Mouse (Mus musculus) hindbrain, postnatal 0 days (tissue): ENCODE measurements around the gene Npl. TPM values are rescaled to one million over a fixed set of nuclear protein-coding genes. Genes with fewer than 3 reads are reported as not detected.

Experiments used
- ATAC-seq: fragments of 200-750 bp; cut with Nextera tagmentation; 2 replicates; pipeline ENCODE4 v1.8.0; 2017; ENCODE audit warnings: mild to moderate bottlenecking, moderate TSS enrichment, moderate library complexity
- DNase-seq: peaks from one replicate; pipeline ENCODE4 v3.0.0-alpha.2; 2015; ENCODE audit warnings: low spot score
- H3K27ac ChIP-seq: fragments of 300-500 bp; sonication (generic); 2 replicates; pipeline ENCODE4 v1.5.1; 2014; ENCODE audit warnings: mild to moderate bottlenecking
- H3K27me3 ChIP-seq: fragments of 300-500 bp; sonication (generic); 2 replicates; pipeline ENCODE4 v1.6.1; 2014; ENCODE audit warnings: low read length, mixed read lengths; ENCODE audit not compliant: insufficient read depth
- H3K36me3 ChIP-seq: fragments of 300-500 bp; sonication (generic); 2 replicates; pipeline ENCODE4 v1.6.1; 2014; ENCODE audit warnings: low read length, mixed read lengths; ENCODE audit not compliant: insufficient read depth
- H3K4me1 ChIP-seq: fragments of 300-500 bp; sonication (generic); 2 replicates; pipeline ENCODE4 v1.6.1; 2014; ENCODE audit warnings: antibody characterized with exemption, low read length, mixed read lengths; ENCODE audit not compliant: insufficient read depth
- H3K4me2 ChIP-seq: fragments of 300-500 bp; sonication (generic); 2 replicates; pipeline ENCODE4 v1.6.1; 2014; ENCODE audit warnings: low read depth, mild to moderate bottlenecking, low read length, moderate library complexity, mixed read lengths
- H3K4me3 ChIP-seq: fragments of 300-500 bp; sonication (generic); 2 replicates; pipeline ENCODE4 v1.5.1; 2014; ENCODE audit warnings: low read length
- H3K9ac ChIP-seq: fragments of 300-500 bp; sonication (generic); replicated peaks from 2 replicates; pipeline ENCODE4 v1.6.1; 2014; ENCODE audit warnings: mild to moderate bottlenecking, low read length, moderate library complexity, mixed read lengths
- H3K9me3 ChIP-seq: fragments of 300-500 bp; sonication (generic); 2 replicates; pipeline ENCODE4 v1.6.1; 2016; ENCODE audit warnings: low read length, mixed read lengths
- CTCF ChIP-seq: IDR thresholded peaks from 2 replicates; pipeline ENCODE4 v1.5.1; 2016; ENCODE audit warnings: antibody characterized with exemption, control low read depth, low read depth
- WGBS: fragments of 180-500 bp; shearing (Covaris S2); extraction: QIAGEN DNeasy Blood & Tissue Kit; methylation state at CpG from one replicate; pipeline ENCODE4 v1.1.7; 2014; 5-methylcytosine and 5-hydroxymethylcytosine counted together
- polyA plus RNA-seq: library from polyadenylated mRNA; unstranded; fragments of >200 nt; fragmentation: Nextera tagmentation; extraction: Ambion mirVana; gene quantifications from 2 replicates; pipeline ENCODE4 v1.2.1, GENCODE M21; 2015
- total RNA-seq: library from RNA; depleted of rRNA; stranded (reverse); fragments of >200 nt; gene quantifications from 2 replicates; pipeline ENCODE4 v1.2.3, GENCODE M21; 2014

Npl gene
- total and polyA plus RNA-seq, 2 experiments from 2014 or later: 9.4 to 18.3 TPM

DNA sequence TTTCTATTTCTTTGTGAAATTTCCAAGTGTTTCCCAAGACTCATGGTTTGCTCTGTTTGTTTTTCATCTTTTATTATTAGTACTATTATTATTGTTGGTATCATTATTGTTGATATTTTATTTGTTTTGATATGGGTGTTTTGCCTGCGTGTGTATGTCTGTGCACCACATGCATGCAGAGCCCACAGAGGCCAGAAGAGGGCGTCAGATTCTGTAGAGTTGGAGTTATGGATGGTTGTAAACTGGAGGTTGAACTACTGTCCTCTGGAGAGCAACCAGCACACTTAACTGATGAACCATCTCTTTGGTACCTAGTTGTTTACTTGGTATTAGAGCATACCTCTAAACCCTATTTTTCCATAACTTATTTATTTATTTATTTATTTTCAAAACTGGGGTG is 13.8 kb upstream of the Npl start:
- Histone ChIP-seq H3K4me2 (no peak overlapping the region), H3K9me3 (no peaks in the 10 kb centered on the region), H3K36me3 (no peaks in the 10 kb centered on the region), H3K27ac (no peak overlapping the region), H3K4me1 (no peaks in the 10 kb centered on the region), H3K27me3 (no peaks in the 10 kb centered on the region), H3K4me3 (no peak overlapping the region), H3K9ac (no peak overlapping the region)
- no peak; the same call in 1 of the 2 replicates for TF ChIP-seq CTCF
- ATAC-seq (no peak), DNase-seq (no peak)
- 56% methylated on average over 2 of the region's 2 CpGs for WGBS

DNA sequence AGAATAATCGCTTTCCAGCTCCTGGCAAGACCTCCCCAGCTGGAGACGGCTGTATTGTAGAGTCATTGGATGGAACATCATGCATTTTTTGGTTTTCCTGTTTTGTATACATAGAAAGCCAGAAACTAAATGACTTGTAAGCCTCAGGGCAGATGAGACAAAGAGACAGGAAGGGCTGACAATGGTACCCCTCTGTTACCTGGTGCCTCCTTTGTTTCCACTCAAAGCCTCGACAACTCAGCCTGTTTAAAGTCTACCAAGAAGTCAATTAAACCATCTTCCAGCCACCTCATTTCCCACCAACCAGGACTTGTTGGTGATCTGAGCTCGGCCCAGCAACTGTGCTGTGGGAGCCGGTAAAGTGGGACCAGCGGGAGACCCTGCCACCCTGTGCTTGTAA is 11.0 kb upstream of the Npl start:
- TF ChIP-seq CTCF: no peak
- Histone ChIP-seq H3K4me2 (no peak overlapping the region), H3K4me1 (no peaks in the 10 kb centered on the region), H3K27ac (no peak overlapping the region), H3K36me3 (no peaks in the 10 kb centered on the region), H3K27me3 (no peaks in the 10 kb centered on the region), H3K9me3 (no peaks in the 10 kb centered on the region), H3K9ac (no peak overlapping the region), H3K4me3 (no peak overlapping the region)
- DNase-seq (no peak), ATAC-seq (no peak)
- WGBS: 45% methylated on average over 6 of the region's 6 CpGs

DNA sequence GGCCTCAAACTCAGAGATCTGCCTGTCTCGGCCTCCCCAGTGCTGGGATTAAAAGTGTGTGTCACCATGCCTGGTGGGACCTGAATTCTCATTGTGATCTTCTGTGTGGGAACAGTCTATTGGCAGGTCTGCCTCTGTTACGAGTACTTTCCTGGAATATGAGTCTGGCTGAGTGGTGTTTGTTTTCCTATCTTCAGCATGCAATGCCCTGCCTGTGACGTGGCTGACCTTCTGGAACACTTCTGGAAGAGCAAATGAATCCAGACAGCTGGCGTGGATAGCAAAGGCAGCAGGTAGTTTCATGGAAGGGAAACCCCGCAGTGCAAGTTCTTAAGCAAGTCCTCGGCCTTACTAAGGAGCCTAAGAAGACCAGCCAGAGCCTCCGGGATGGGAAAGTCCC is 9.9 kb upstream of the Npl start:
- DNase-seq (peak; percentile 22), ATAC-seq (no peak)
- no peaks in the 10 kb centered on the region for H3K4me1 ChIP-seq
- no peaks in the 10 kb centered on the region for H3K36me3 ChIP-seq
- no peak for TF ChIP-seq CTCF
- no peak overlapping the region for H3K4me3 ChIP-seq
- no peaks in the 10 kb centered on the region for H3K9me3 ChIP-seq
- H3K27me3 ChIP-seq: no peaks in the 10 kb centered on the region
- no peak overlapping the region for H3K4me2 ChIP-seq
- H3K9ac ChIP-seq: no peak overlapping the region
- H3K27ac ChIP-seq: no peak overlapping the region
- WGBS: 60% methylated on average over 7 of the region's 7 CpGs

DNA sequence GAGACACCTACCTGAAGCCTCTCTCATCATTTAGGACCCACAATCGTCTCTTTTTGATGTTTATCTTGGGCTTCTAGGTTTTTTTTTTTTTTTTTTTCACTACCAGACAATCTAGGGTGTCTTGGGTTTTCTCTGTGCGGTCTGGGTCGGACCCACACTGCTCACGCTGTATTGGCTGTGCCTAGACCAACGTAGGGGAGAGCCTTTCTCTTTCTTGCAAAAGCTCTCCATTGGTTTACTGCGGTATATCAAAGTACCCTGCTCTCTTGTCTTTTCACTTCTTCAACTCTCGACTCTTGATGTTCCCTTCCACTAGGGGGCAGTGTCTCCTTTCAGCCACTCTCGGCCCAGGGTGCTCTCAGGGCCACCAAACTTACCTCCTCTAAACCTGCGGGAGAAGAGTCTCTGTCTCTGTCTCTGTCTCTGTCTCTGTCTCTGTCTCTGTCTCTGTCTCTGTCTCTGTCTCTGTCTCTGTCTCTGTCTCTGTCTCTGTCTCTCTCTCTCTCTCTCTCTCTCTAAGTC is 9.3 kb upstream of the Npl start:
- H3K4me3 ChIP-seq: no peak overlapping the region
- WGBS: 24% methylated on average over 9 of the region's 9 CpGs
- TF ChIP-seq CTCF: peak; percentile 82

GRCm38 (mm10) chr1:153556896-153557295 is 7.1 kb upstream of the Npl start:
- peak; percentile 97 for TF ChIP-seq CTCF
- H3K27ac ChIP-seq: no peak overlapping the region
- WGBS: 6% methylated on average over 2 of the region's 2 CpGs
- H3K9me3 ChIP-seq: no peaks in the 10 kb centered on the region
- H3K4me1 ChIP-seq: no peaks in the 10 kb centered on the region
- no peak overlapping the region for H3K4me2 ChIP-seq
- no peaks in the 10 kb centered on the region for H3K27me3 ChIP-seq
- DNase-seq (peak; percentile 91), ATAC-seq (peak; percentile 72)
- no peak overlapping the region for H3K9ac ChIP-seq
- H3K36me3 ChIP-seq: no peaks in the 10 kb centered on the region
- no peak overlapping the region for H3K4me3 ChIP-seq

More for the DNA sequence above, 9.3 kb upstream of the Npl start:
- no peaks in the 10 kb centered on the region for H3K36me3 ChIP-seq
- ATAC-seq (peak; percentile 52; the same call in 1 of the 2 replicates), DNase-seq (peak; percentile 71)
- H3K9me3 ChIP-seq: no peaks in the 10 kb centered on the region
- H3K4me1 ChIP-seq: no peaks in the 10 kb centered on the region
- no peak overlapping the region for H3K27ac ChIP-seq
- H3K27me3 ChIP-seq: no peaks in the 10 kb centered on the region
- no peak overlapping the region for H3K9ac ChIP-seq
- no peak overlapping the region for H3K4me2 ChIP-seq

DNA sequence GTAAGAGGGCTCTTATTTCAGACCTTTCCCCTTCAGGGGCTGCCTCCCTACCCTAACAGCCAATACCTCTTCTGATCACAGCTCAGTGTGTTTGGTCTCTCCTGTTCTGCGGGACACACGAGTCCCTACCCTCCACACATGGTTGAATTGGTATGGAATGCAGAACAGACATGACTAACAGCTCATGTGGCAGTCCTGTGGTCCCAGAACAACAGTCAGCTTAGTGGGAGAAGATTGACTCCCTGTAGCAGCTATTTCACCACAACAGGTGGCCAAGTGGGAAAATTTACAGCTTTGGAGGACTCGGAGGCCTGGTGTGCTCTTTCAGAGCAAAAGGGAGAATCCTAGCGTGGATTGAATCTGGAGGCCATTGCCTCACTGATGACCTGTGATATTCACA is 6.4 kb upstream of the Npl start:
- WGBS: 88% methylated on average over 4 of the region's 4 CpGs
- Histone ChIP-seq H3K9ac (no peak overlapping the region), H3K36me3 (no peaks in the 10 kb centered on the region), H3K4me3 (no peak overlapping the region), H3K4me1 (no peaks in the 10 kb centered on the region), H3K4me2 (no peak overlapping the region), H3K9me3 (no peaks in the 10 kb centered on the region), H3K27ac (no peak overlapping the region), H3K27me3 (no peaks in the 10 kb centered on the region)
- ATAC-seq (no peak), DNase-seq (no peak)
- TF ChIP-seq CTCF: no peak

DNA sequence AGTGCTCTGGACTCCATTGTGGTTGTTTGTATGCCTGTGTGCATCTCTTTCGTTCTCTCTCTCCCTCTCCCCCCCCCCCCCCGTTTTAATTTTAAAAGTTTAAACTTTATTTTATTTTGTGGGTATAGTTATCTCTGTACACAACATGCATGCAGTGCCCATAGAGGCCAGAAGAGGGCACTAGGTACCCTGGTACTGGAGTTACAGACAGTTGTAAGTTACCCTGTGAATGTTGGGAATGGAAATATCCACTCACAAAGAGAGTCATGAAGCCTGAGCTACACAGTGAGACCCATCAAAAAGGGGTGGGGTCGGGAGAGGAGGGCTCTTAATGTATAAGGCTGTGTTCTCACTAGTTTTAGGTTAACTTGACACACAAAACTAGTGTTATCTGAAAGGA is 969 bp upstream of the Npl start:
- no peak overlapping the region for H3K4me2 ChIP-seq
- H3K4me3 ChIP-seq: no peak overlapping the region
- peak; percentile 78 for DNase-seq
- H3K36me3 ChIP-seq: no peaks in the 10 kb centered on the region
- H3K9ac ChIP-seq: no peak overlapping the region
- 31% methylated on average over 3 of the region's 3 CpGs for WGBS
- peak; percentile 48; the same call in 1 of the 2 replicates for ATAC-seq
- H3K9me3 ChIP-seq: no peaks in the 10 kb centered on the region
- peak; percentile 76 for TF ChIP-seq CTCF
- H3K27me3 ChIP-seq: no peaks in the 10 kb centered on the region
- H3K27ac ChIP-seq: no peak overlapping the region
- H3K4me1 ChIP-seq: no peaks in the 10 kb centered on the region
